Mouse (Mus musculus): ENCODE results near the gene Donson.
A peak's percentile ranks its signal among the peaks of the same experiment; 100 is the strongest.

Donson gene

GRCm38 (mm10) chr16:91688619-91689334 lies at the start of gene Donson:
Gene Donson, minus strand, starts transcription at chr16:91688770.
- peak; percentile 64 for DNase-seq (ENCODE audit: low read depth)

GRCm38 (mm10) chr16:91736046-91736816 lies 47.7 kb upstream of the Donson start:
- no peak for DNase-seq (ENCODE audit: low read depth)

GRCm38 (mm10) chr16:91734771-91735170 lies 46.2 kb upstream of the Donson start:
- no peak for DNase-seq (ENCODE audit: low read depth)

GRCm38 (mm10) chr16:91732816-91733215 lies 44.2 kb upstream of the Donson start:
- DNase-seq (ENCODE audit: low read depth) = no peak

GRCm38 (mm10) chr16:91730446-91730845 lies 41.9 kb upstream of the Donson start:
- DNase-seq (ENCODE audit: low read depth) = no peak

GRCm38 (mm10) chr16:91729821-91730441 lies 41.4 kb upstream of the Donson start:
- no peak for DNase-seq (ENCODE audit: low read depth)

- peak; percentile 98 for DNase-seq (ENCODE audit: low read depth)
Measured at GRCm38 (mm10) chr16:91729066-91729482, 40.5 kb upstream of the Donson start, which contains the start of gene Itsn1. Gene Itsn1, plus strand, starts transcription at chr16:91729281.

GRCm38 (mm10) chr16:91728123-91729065 lies 39.8 kb upstream of the Donson start, which contains the start of gene Cryzl1:
Gene Cryzl1, minus strand, starts transcription at chr16:91728975.
- peak; percentile 99 for DNase-seq (ENCODE audit: low read depth)

- no peak for DNase-seq (ENCODE audit: low read depth)
Measured at GRCm38 (mm10) chr16:91727433-91727832, 38.9 kb upstream of the Donson start.

- no peak for DNase-seq (ENCODE audit: low read depth)
Measured at GRCm38 (mm10) chr16:91724247-91724646, 35.7 kb upstream of the Donson start.

GRCm38 (mm10) chr16:91717399-91717798 lies 28.8 kb upstream of the Donson start:
- no peak for DNase-seq (ENCODE audit: low read depth)

GRCm38 (mm10) chr16:91716927-91717349 lies 28.4 kb upstream of the Donson start:
- DNase-seq (ENCODE audit: low read depth) = no peak

GRCm38 (mm10) chr16:91710241-91710640 lies 21.7 kb upstream of the Donson start:
- no peak for DNase-seq (ENCODE audit: low read depth)

- no peak for DNase-seq (ENCODE audit: low read depth)
Measured at GRCm38 (mm10) chr16:91704603-91705340, 16.2 kb upstream of the Donson start.

- DNase-seq (ENCODE audit: low read depth) = no peak
Measured at GRCm38 (mm10) chr16:91702771-91703188, 14.2 kb upstream of the Donson start.

GRCm38 (mm10) chr16:91701908-91702307 lies 13.3 kb upstream of the Donson start:
- DNase-seq (ENCODE audit: low read depth) = no peak

GRCm38 (mm10) chr16:91698995-91699394 lies 10.4 kb upstream of the Donson start:
- no peak for DNase-seq (ENCODE audit: low read depth)

- DNase-seq (ENCODE audit: low read depth) = no peak
Measured at GRCm38 (mm10) chr16:91695108-91695755, 6.7 kb upstream of the Donson start.

GRCm38 (mm10) chr16:91694455-91695084 lies 6.0 kb upstream of the Donson start:
- peak; percentile 43 for DNase-seq (ENCODE audit: low read depth)

GRCm38 (mm10) chr16:91689791-91690190 lies 1.2 kb upstream of the Donson start:
- no peak for DNase-seq (ENCODE audit: low read depth)

Measured in fibroblast of lung, adult 2 months (primary cell).